Mouse (Mus musculus) large intestine, adult 2 months (tissue): ENCODE data around the gene Pola2. TPM values are rescaled to one million over a fixed set of nuclear protein-coding genes. Genes with fewer than 3 reads are reported as not detected.
A peak's percentile ranks its signal among the peaks of the same experiment; 100 is the strongest.

Source experiments
- DNase-seq: peaks from one replicate; pipeline ENCODE4 v3.0.0-alpha.2; 2012; ENCODE audit warnings: low read depth, low spot score
- WGBS: fragments of 180-500 bp; shearing (Covaris S2); methylation state at CpG from one replicate; pipeline ENCODE4 v1.1.7; 2018; 5-methylcytosine and 5-hydroxymethylcytosine counted together
- polyA plus RNA-seq: library from polyadenylated mRNA; depleted of rRNA; stranded (reverse); fragments of >200 nt; gene quantifications from 2 replicates; pipeline ENCODE4 v1.2.3, GENCODE M21; 2012

The Pola2 gene
- polyA plus RNA-seq, 1 experiment, result 44.6 TPM

DNA sequence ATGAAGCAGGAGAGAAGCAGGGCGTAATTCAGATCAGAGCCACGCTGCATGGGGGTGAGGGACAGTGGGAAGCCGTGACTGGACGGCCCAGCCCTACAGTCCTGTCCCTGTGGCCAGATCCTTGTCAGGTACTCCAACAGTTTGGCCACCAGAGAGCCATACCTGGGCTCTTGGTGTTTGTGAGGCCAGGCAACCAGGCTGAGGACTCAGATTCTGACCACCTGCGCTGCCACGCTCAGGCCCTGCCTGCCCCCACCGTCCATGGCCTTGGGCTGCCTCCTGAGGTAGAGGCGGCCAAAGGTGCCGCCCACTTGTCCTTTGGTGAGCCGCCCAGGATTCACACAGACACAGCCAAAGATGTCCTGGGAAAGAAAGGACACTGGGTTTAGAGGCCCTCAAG is 23.3 kb downstream of the Pola2 start:
- 79% methylated on average over 10 of the region's 10 CpGs for WGBS
- DNase-seq, result no peak

DNA sequence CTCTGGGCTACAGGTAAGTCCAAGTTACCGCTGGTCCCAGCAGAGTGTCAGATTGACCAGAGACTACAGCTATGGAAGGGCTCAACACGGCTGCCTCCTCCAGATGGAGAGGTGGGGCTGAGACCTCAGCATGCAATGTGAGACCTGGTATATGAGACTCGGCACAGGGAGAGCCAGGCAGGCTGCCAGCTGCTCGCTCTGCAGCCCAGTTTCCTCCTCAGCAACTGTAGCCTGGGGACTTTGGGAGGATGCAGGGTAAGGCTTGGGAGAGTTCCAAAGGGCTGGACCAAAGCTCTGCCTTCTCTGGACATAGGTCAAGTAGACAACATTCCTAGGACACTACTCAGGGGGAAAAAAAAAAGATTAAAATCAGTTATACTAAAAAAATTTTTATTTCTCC is 23.8 kb downstream of the Pola2 start:
- WGBS, result 27% methylated on average over 4 of the region's 4 CpGs
- DNase-seq, result no peak

DNA sequence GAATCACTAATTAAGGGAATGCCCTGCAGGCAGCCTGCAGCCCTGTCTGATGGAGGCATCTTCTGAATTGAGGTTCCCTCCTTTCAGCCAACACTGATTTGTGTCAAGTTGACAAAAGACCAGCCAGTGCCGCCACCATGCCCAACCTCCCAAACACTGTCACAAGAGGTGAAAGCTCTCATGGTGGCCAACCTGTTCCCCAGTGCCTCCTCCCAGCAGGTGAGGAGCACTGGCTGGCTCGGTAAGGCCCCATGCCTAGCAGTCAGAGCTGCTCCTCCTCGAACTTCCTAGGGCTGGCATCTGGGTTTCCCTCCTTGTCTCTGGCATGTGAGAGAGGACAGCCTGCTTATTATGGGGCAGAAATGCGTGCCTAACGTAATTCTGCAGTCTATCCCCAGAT is 24.3 kb downstream of the Pola2 start:
- DNase-seq, result no peak
- WGBS, result 79% methylated on average over 5 of the region's 5 CpGs

DNA sequence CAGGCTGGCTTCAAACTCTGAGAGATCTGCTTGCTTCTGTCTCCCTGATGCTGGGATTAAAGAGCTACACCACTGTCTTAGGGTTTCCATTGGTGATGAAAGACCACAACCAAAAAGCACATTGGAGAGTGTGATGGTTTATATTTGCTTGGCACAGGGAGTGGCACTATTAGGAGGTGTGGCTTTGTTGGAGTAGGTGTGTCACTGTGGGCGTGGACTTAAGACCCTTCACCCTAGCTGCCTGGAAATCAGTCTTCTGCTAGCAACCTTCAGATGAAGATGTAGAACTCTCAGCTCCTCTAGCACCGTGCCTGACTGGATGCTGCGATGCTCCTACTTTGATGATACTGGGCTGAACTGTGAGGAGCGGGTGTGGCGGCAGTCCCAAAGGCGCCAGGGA is 25.5 kb downstream of the Pola2 start:
- no peak for DNase-seq
- WGBS, result 51% methylated on average over 6 of the region's 6 CpGs

DNA sequence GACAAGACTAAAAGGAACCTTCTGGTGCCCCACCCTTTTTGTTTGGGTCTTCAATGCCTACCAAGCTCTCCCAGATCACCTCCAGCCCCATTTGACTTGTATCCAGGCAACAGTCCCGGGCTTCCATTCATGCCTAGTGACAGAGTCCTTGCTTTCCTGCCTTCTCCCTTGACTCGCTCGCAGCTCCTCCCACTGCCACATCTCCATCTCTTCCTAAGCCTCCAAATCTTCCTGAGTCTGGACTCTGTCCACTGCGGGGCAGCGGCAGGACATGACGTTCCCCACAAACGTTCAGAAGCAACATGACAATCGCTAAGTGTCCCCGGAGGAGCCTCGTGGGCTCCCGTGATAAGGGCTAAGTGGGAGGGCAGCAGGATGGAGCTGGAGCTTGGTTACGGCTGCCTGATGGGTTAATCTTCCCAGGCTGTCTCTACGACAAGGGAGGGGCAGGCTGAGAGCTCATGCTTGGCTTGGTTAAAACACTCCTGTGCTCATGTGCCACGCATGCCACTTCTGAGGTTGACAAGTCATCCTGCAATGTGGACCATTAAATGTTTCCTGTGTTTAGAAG is 26.1 kb downstream of the Pola2 start:
- no peak for DNase-seq
- WGBS, result 28% methylated on average over 14 of the region's 14 CpGs

- DNase-seq, result no peak
- WGBS, result 75% methylated on average over 21 of the region's 21 CpGs
These were observed 26.7 kb downstream of the Pola2 start for GRCm38 (mm10) chr19:5937095-5937835.

- DNase-seq, result no peak
- 24% methylated on average over 5 of the region's 5 CpGs for WGBS
These were observed 28.3 kb downstream of the Pola2 start for GRCm38 (mm10) chr19:5935691-5936090.

GRCm38 (mm10) chr19:5935266-5935665 is 28.7 kb downstream of the Pola2 start:
- WGBS, result 12% methylated on average over 3 of the region's 3 CpGs
- DNase-seq, result no peak

DNA sequence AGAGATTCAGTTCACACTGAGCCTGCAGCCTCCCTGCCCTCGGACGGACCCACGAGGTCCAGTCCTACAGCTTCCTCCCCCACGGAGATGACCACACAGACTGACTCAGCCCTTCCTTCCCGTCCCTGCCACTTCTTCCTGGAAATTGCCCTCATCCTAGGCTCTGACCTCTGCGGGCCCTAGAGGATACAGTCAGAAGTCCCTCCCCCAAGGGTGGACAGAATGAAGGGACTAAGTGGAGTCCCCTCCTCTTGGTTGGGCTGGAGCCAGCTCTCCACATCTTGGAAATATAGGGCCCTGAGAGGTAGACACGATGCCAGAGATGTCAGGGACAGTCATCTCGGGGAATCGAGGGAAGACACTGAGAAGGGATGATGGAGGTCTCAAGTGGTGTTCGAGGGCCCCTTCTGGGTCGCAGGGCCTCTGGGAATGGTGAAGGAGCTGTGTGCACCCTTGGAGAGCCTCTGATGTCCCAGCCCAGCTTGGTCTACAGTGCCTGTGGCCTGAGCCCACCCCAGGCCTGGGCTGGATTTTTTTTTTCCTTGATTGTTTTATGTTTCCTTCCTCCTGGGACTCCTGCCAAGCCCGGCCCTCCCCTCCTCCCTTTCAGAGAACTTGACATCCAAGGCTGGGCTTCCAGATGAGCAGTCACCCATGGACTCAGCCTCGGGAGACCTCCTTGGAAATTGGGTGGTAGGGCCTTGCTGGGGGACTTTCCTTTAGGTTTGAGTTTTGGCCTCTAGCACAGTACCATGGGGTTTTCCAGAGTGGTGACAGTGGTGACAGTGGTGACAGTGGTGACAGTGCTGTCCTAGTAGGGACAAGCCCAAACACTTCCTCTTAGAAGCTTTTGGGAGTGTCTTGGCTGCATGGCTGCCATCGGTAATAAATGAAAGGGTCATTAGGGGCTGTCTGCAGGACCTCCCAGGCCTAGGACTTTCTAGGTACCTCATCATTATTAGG is 34.1 kb downstream of the Pola2 start:
- no peak for DNase-seq
- WGBS, result 27% methylated on average over 14 of the region's 14 CpGs

DNA sequence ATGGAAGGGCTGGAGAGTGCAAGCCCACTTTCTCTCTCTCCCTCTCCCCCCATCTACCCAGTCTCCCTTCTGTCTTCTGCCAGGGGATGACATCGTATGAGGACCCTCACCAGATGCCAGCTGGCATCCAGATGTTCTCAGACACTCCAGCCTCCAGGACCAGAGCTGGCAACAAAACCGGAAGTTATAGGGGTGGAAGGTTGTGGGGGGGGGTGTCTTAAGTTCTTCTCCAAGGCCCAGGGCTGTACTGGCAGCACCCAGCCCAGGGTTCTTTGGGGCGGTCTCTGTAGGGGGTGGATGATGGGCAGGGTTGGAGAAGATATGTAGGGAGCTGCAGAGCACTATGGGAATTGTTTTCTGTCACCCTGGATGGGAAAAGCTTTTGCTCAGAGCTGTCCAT is 35.5 kb downstream of the Pola2 start:
- no peak for DNase-seq
- WGBS, result 51% methylated on average over 3 of the region's 3 CpGs

DNA sequence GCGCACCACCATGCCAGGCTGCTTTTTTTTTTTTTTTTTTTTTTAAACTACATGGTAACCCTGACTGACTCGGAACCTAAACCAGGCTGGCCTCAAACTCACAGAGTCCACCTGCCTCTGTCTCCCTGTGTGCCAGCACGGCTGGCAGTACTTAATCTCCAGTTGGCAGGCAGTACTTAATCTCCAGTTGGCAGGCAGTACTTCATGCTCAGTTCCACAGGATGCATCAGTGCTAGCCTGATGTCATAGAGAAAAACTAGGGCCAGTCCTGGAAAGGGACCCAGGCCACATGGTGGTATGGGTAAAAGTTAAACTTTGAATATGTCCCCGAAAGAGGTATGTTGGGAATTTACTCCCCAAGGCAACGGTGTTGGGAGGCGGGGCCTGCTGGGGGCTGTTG is 35.9 kb downstream of the Pola2 start:
- 69% methylated on average over 6 of the region's 6 CpGs for WGBS
- DNase-seq, result no peak

DNA sequence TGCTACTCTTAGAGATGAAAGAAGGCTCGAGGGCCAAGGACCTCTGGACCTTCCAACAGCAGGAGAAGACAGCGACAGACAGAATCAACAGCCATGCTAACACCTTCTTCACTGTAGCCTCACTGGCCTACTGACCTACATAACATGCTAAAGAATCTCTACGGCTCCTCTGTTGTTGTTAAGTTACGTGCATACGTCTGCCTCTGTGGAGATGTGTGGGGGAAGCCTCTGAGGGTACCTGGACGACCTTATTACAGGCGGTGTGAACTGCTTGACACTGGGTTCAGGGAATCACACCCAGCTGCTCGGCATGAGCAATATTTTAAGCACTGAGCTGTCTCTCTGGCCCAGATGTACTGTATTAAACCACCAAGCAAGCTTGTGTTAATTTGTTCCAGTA is 36.5 kb downstream of the Pola2 start:
- WGBS, result 83% methylated on average over 8 of the region's 8 CpGs

DNA sequence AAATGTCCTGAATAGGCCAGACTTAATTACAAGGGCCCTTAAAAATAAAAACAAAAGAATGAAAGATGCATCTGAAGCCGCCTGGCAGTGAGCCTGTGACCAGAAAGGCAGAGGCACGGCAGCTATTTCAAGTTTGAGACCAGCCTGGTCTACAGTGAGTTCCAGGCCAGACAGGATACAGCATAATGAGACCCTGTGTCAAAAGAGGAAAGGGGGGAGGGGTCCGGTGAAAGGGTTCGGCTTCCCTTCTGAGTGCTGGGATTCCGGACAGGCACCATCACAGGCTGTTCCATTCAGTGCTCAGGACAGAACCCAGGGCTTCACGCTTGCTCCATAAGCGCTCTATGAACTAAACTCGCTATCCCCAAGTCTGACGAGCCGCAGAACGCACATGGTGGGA is 37.0 kb downstream of the Pola2 start:
- WGBS, result 91% methylated on average over 11 of the region's 11 CpGs
- DNase-seq, result no peak

More for the DNA sequence above, 36.5 kb downstream of the Pola2 start:
- no peak for DNase-seq

DNA sequence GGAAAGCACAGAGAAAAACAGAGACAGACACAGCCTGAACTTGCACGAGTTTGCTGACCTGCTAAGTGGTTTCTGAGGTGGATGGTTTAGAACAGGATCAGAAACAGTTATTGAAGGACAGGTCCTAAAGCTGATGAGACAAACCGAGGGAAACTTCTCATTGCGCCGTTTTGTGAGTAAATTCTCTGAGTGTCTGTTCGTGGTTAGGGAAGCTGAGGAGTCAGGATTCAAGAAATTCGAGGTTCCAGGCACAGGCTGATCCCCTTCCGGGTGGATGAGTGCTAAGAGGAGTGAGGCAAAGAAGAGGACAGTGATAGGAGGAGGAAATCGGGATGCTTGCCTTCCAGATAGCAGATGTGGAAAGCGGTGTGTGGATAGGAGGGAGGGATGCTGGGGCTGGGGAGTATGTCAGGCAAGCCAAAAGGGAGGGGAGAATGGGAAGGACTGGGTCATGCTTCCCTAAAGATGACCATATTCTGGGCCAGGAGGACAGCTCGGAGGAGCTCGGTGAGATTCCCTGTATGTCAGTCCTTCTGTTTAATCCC is 38.6 kb downstream of the Pola2 start:
- WGBS, result 32% methylated on average over 11 of the region's 11 CpGs
- DNase-seq, result no peak

DNA sequence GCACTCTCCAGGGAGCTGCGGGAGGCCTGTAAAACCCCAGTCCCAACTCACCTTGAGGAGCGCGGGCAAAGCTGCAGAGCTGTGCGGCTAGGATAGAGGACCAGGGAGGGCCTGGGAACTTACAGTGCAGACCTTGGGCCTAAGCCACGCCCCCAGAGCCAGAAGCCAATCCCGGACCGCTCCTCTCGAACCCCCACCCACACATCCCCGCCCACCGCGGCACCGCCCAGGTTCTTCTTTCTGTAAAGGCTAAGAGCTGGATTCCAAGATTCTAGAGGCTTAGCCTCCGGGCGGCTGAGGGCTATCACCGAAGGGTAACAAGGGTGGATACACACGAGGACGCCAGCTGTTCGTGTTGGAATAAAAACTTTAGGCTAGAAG is 39.3 kb downstream of the Pola2 start, which contains the start of gene Cdc42ep2:
Gene Cdc42ep2 (minus strand): TSS at position 104 of the 381 bp plus-strand sequence.
- WGBS, result under 1% methylated on average over 18 of the region's 18 CpGs
- peak; percentile 74 for DNase-seq

GRCm38 (mm10) chr19:5923990-5924712 is 39.9 kb downstream of the Pola2 start:
- DNase-seq, result no peak
- under 1% methylated on average over 38 of the region's 38 CpGs for WGBS

DNA sequence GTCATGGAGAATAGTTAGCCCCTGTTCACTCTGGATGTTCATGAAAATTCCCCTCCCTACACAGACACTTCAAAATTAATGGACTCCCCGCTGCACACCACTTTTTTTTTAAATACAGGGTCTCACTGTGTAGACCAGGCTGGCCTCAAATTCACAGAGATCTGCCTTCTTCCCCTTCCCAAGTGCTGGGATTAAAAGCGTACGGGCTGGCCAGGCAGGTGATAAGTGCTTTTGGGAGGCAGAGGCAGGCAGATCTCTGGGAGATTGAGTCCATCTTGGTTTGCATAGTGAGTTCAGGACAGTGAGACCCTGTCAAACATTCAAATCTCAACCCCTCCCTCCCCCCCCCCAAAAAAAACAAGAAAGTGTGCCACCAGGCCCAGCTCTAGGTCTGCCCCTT is 41.0 kb downstream of the Pola2 start:
- DNase-seq, result no peak
- whole genome bisulfite sequencing, result 95% methylated on average over 3 of the region's 3 CpGs

DNA sequence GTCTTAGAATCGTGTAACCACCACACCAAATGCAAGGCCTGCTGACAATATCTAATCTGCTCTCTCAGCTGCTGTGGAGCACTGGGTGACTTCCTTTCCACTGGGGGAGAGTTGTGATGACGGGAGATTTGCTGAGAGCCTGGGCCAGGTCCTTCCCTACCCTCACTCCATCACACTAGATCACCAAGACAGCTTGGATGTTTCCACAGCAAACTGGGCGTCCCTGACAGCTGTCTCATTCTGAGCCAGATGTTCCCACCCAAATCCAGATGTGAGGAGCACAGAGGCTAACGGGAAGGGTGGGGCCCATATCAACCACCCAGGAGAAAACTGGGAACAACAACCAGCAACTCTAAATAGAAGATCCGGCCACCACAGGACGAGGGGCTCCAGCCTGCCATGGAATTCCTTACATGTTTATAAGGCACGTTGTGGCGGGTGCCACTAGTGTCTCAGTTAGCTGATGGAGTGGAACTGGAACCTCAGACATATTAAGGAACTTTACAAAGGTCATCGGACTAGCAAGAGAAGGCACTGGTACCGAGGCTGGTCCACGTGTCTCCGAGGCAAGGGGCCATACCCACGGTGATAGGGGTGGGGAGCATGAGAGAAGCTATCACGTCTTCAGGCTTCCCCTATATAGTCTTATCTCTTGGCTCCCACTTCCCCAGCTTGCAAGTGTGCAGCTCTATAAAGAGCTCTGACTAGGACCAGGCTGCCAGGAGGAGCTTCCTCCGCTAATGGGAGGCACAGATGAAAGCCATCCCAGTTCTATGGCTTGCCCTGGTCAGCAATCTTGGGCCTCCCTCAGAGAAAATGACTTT is 41.7 kb downstream of the Pola2 start:
- 67% methylated on average over 15 of the region's 15 CpGs for WGBS

GRCm38 (mm10) chr19:5921715-5922114 is 42.3 kb downstream of the Pola2 start:
- WGBS, result 22% methylated on average over 9 of the region's 9 CpGs
- DNase-seq, result no peak

More for the DNA sequence above, 41.7 kb downstream of the Pola2 start:
- DNase-seq, result no peak
